Mouse (Mus musculus): ENCODE results near the gene Hist2h2be.
"Not testable (repeated sequence)": the region's sequence is repeated elsewhere in the genome, so short reads cannot be mapped to it uniquely, and the experiment has no call there.

DNA sequence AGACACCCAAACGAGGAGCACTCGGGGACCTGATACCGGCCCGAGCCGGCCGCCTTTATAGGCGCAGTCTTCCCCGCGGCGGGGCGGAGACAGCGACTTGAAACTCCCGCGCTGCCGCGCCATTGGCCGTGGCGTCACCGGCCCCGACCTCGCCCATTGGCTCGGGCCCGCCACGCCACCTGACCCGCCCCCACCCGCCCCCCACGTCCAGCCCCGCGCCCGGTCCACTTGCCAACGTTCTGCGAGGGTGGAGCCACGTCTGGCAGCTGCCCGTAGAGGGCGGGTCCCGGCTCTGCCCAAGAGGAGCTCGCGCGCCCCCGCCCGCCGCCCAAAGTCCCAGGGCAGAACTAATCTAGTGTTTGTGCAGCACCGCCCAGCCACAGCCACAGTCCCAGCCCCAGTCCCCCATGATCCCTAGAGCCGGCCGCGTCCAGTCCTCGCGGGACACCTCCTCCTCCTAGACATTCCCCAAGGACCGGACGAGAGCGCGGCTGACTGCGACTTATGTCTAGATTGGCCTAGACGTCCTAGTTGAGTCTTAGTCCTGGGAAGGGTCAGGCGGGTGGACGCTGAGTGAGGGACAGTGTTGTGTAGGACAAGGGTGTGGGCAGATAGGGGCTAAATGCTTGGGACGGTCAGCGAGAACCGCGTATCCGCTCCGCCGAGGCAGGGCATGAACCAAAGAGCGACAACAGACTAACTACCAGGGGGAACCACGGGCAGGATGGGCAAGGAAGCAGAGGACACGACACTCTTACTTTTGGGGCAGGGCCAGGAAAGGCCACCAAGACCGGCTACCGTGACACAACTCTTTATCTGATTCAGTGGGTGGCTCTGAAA, 18.3 kb downstream of the Hist2h2be start, which contains the start of gene Hist2h3c2:
- TF ChIP-seq EP300 (optimal IDR thresholded peaks at IDR 0.05); CTCF (IDR thresholded peaks at IDR 0.05; ENCODE audit: low read depth): not testable (repeated sequence)
